Mouse (Mus musculus): ENCODE data around the gene Zfp385b. TPM values are rescaled to one million over a fixed set of nuclear protein-coding genes. Genes with fewer than 3 reads are reported as not detected.

Gene Zfp385b
- polyA plus RNA-seq, 1 experiment from 2014 or later: 4.7 TPM

DNA sequence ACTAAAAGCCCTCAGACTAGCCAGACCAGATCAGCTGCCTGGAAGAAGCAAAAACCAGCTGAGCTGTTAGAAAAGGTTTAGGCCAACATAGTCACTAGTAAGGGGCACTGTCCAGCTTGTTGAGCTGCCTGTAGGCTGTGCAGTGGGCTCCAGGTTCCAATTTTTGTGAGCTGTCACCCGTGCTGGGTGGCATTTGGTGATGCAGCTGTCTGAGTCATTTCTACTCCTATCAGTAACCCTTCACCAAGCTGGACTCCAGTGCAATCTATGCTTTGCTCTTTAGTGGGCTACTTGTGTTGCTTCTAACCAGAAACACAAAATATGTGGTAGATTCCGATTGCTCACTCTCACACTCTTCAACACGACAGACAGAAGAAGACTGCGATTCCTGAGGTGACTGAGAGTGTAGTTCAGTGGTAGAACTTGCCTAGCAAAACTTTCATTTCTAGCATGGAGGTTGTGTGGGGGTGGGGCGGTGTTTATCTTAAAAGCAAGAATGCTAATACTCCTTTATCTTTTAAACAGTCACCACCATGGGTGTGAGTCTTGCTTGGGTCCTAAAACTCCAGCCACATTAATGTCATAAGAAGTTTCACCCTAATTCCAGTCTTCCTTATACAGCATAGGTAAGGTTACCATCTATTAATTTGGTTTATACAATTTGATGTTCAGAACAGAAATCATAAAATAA is 147.1 kb downstream of the Zfp385b start:
- Histone ChIP-seq H3K27ac (ENCODE audit: low read depth, low read length) (no peak overlapping the region), H3K9ac (ENCODE audit: low read length) (no peak overlapping the region), H3K4me3 (ENCODE audit: low read depth, low read length) (no peak overlapping the region), H3K4me2 (ENCODE audit: low read length) (no peak overlapping the region), H3K9me3 (replicated peaks; ENCODE audit: control insufficient read depth, low read length) (no peaks in the 10 kb centered on the region), H3K27me3 (replicated peaks; ENCODE audit: control insufficient read depth, insufficient read depth, low read length) (no peaks in the 10 kb centered on the region), H3K36me3 (ENCODE audit: control insufficient read depth, insufficient read depth, low read length) (no peaks in the 10 kb centered on the region), H3K4me1 (ENCODE audit: control insufficient read depth, insufficient read depth, low read length) (no peaks in the 10 kb centered on the region)
- DNase-seq (ENCODE audit: low spot score) (no peak), ATAC-seq (no peak)
- 94% methylated on average over 5 of the region's 5 CpGs for WGBS

DNA sequence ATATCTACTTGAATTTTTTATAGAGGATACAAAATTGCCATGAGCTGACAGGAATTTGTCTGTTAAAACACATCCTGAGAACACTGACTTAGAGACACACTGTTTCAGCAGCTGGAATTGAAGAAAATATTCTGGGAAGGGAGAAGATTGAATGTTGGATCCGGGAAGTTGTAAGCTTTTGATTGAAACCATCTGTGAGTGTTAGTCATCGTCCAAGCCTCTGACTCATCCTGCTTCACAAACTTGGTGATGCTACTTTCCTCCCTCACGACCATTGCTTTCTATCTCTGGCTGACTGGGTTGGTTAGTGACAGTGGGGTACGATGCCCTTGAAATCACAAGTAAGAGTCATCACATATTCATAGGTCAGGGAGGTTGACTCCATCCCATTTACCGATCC is 157.3 kb downstream of the Zfp385b start:
- no peak overlapping the region for H3K4me2 ChIP-seq (ENCODE audit: low read length)
- no peak overlapping the region for H3K4me3 ChIP-seq (ENCODE audit: low read depth, low read length)
- ATAC-seq (no peak), DNase-seq (ENCODE audit: low spot score) (no peak)
- WGBS: 90% methylated on average over 5 of the region's 5 CpGs
- no peaks in the 10 kb centered on the region for H3K9me3 ChIP-seq (replicated peaks; ENCODE audit: control insufficient read depth, low read length)
- H3K27ac ChIP-seq (ENCODE audit: low read depth, low read length): no peak overlapping the region
- H3K9ac ChIP-seq (ENCODE audit: low read length): no peak overlapping the region
- H3K4me1 ChIP-seq (ENCODE audit: control insufficient read depth, insufficient read depth, low read length): no peaks in the 10 kb centered on the region
- no peaks in the 10 kb centered on the region for H3K36me3 ChIP-seq (ENCODE audit: control insufficient read depth, insufficient read depth, low read length)
- no peaks in the 10 kb centered on the region for H3K27me3 ChIP-seq (replicated peaks; ENCODE audit: control insufficient read depth, insufficient read depth, low read length)

DNA sequence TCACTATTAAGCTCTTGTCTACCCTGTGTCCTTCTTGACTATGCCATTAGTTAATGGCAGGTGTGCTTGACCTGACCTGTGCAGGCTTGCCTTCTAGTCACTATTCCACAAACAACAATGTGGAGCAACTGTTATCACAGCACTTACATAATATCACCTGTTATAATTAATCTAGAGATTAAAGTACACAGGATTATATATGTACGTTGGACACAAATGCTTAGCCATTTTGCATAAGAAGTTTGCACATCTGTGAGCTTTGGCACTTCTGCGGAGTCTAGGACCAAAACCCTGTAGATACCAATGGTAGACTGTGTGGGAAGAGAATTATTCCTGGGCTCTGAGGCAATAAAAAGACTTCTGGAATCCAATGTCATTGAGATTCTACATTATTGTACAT is 165.8 kb downstream of the Zfp385b start:
- no peak for DNase-seq (ENCODE audit: low spot score)
- Histone ChIP-seq H3K4me3 (ENCODE audit: low read depth, low read length) (no peak overlapping the region), H3K4me2 (ENCODE audit: low read length) (no peak overlapping the region), H3K27me3 (replicated peaks; ENCODE audit: control insufficient read depth, insufficient read depth, low read length) (no peaks in the 10 kb centered on the region), H3K36me3 (ENCODE audit: control insufficient read depth, insufficient read depth, low read length) (no peaks in the 10 kb centered on the region), H3K9me3 (replicated peaks; ENCODE audit: control insufficient read depth, low read length) (no peaks in the 10 kb centered on the region), H3K27ac (ENCODE audit: low read depth, low read length) (no peak overlapping the region), H3K4me1 (ENCODE audit: control insufficient read depth, insufficient read depth, low read length) (no peaks in the 10 kb centered on the region), H3K9ac (ENCODE audit: low read length) (no peak overlapping the region)
- WGBS: 94% methylated on average over 2 of the region's 2 CpGs
- ATAC-seq: no peak

GRCm38 (mm10) chr2:77641521-77642170 is 177.8 kb downstream of the Zfp385b start:
- DNase-seq (ENCODE audit: low spot score) (no peak), ATAC-seq (no peak)
- no peaks in the 10 kb centered on the region for H3K36me3 ChIP-seq (ENCODE audit: control insufficient read depth, insufficient read depth, low read length)
- H3K4me3 ChIP-seq (ENCODE audit: low read depth, low read length): no peak overlapping the region
- H3K27ac ChIP-seq (ENCODE audit: low read depth, low read length): no peak overlapping the region
- no peaks in the 10 kb centered on the region for H3K9me3 ChIP-seq (replicated peaks; ENCODE audit: control insufficient read depth, low read length)
- no peak overlapping the region for H3K9ac ChIP-seq (ENCODE audit: low read length)
- H3K27me3 ChIP-seq (replicated peaks; ENCODE audit: control insufficient read depth, insufficient read depth, low read length): no peaks in the 10 kb centered on the region
- H3K4me1 ChIP-seq (ENCODE audit: control insufficient read depth, insufficient read depth, low read length): no peaks in the 10 kb centered on the region
- H3K4me2 ChIP-seq (ENCODE audit: low read length): no peak overlapping the region
- 92% methylated on average over 8 of the region's 8 CpGs for WGBS

DNA sequence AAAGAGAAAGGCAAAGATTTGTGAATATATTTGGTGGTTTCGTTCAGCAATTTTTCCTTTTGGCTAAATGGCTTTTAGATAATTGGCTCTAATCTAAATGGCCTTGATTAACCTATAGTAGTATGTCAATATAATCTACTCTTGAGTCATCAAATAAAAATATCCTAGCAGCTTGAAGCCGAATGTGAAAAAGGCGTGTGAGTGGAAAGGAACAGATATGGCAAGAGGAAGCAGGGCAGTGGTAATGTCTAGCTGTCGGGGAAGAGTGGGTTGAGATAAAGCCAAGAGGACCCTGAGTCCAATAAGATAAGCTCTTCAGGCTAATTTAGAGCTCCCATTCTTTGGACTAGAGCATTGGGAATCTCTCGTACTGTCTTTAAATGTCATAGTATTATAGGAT is 179.4 kb downstream of the Zfp385b start:
- WGBS: 91% methylated on average over 5 of the region's 5 CpGs
- no peak overlapping the region for H3K27ac ChIP-seq (ENCODE audit: low read depth, low read length)
- no peaks in the 10 kb centered on the region for H3K36me3 ChIP-seq (ENCODE audit: control insufficient read depth, insufficient read depth, low read length)
- no peak overlapping the region for H3K4me2 ChIP-seq (ENCODE audit: low read length)
- DNase-seq (ENCODE audit: low spot score) (no peak), ATAC-seq (no peak)
- no peak overlapping the region for H3K9ac ChIP-seq (ENCODE audit: low read length)
- no peaks in the 10 kb centered on the region for H3K9me3 ChIP-seq (replicated peaks; ENCODE audit: control insufficient read depth, low read length)
- H3K4me1 ChIP-seq (ENCODE audit: control insufficient read depth, insufficient read depth, low read length): no peaks in the 10 kb centered on the region
- H3K4me3 ChIP-seq (ENCODE audit: low read depth, low read length): no peak overlapping the region
- no peaks in the 10 kb centered on the region for H3K27me3 ChIP-seq (replicated peaks; ENCODE audit: control insufficient read depth, insufficient read depth, low read length)

DNA sequence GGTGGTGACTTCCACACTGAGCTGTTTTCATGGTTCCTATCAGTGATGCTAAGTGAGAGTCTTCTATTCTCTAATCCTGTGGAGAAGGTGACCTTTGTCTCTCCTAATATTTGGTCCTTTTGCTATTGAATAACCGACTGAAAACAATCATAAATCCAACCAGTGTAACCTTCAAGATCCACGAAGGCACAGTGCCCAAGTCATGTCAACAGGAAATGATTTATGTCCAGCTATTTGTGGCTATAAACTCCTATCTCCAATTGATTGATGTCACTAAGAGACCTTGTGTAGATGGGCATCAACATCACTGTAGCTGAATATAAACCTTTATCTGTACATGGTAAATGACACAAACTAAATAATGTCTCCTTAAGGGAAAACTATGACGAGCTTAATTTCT is 187.8 kb downstream of the Zfp385b start:
- no peak for ATAC-seq

DNA sequence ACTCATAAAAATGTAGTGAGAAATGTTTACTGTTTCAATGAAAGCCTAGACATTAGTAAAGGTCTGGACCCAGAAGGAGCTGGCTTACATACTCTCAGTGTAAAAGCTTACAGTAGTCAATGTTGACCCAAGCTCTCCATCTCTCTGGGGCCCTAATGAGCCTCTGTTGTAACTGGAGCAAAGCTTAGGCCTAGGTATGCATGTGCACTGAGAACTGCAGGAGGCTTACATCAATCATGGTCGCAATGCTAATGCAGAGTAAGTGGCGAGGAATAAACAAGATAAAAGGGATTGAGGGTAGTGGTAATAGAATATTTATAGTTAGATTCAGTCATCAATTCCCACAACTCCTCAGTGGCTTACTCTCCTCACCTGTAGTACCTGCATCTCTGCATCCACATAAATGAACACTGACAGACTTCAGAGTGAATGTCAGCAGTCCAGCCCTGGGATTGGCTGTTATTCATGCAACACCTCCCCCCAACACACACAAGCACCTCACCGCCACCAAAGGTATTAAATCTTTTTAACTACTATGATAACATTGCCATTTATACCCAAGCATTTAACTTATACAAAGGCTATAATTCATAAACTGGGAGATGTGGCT is 191.7 kb downstream of the Zfp385b start:
- Histone ChIP-seq H3K4me2 (ENCODE audit: low read length) (no peak overlapping the region), H3K36me3 (ENCODE audit: control insufficient read depth, insufficient read depth, low read length) (no peaks in the 10 kb centered on the region), H3K27me3 (replicated peaks; ENCODE audit: control insufficient read depth, insufficient read depth, low read length) (no peaks in the 10 kb centered on the region), H3K27ac (ENCODE audit: low read depth, low read length) (no peak overlapping the region), H3K9ac (ENCODE audit: low read length) (no peak overlapping the region), H3K4me3 (ENCODE audit: low read depth, low read length) (no peak overlapping the region), H3K9me3 (replicated peaks; ENCODE audit: control insufficient read depth, low read length) (no peaks in the 10 kb centered on the region), H3K4me1 (ENCODE audit: control insufficient read depth, insufficient read depth, low read length) (no peaks in the 10 kb centered on the region)
- ATAC-seq (no peak), DNase-seq (ENCODE audit: low spot score) (no peak)
- 74% methylated on average over 3 of the region's 3 CpGs for WGBS

More for the DNA sequence above, 187.8 kb downstream of the Zfp385b start:
- H3K4me2 ChIP-seq (ENCODE audit: low read length): no peak overlapping the region
- no peak overlapping the region for H3K9ac ChIP-seq (ENCODE audit: low read length)
- no peaks in the 10 kb centered on the region for H3K27me3 ChIP-seq (replicated peaks; ENCODE audit: control insufficient read depth, insufficient read depth, low read length)
- no peak overlapping the region for H3K27ac ChIP-seq (ENCODE audit: low read depth, low read length)
- DNase-seq (ENCODE audit: low spot score): no peak
- H3K9me3 ChIP-seq (replicated peaks; ENCODE audit: control insufficient read depth, low read length): no peaks in the 10 kb centered on the region
- WGBS: 86% methylated on average over 3 of the region's 3 CpGs
- no peak overlapping the region for H3K4me3 ChIP-seq (ENCODE audit: low read depth, low read length)
- H3K4me1 ChIP-seq (ENCODE audit: control insufficient read depth, insufficient read depth, low read length): no peaks in the 10 kb centered on the region
- no peaks in the 10 kb centered on the region for H3K36me3 ChIP-seq (ENCODE audit: control insufficient read depth, insufficient read depth, low read length)

DNA sequence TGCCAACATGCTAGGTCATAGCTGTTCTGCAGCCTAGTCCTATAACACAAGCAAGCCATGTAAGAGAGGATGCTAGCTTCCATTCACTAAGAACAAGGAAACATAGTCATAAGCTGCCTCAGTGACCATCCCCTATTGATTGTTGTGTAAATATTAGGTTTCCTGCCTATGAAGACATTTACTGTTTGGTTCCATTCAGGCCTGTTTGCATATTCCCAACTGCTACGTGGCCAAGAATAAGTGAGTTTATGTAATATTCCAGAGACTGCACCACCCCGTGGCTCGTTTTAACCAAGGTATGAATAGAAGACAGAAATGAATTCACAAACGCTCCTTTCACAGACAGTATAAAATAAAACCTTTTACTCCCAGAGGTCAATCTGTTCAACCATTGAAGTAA is 200.8 kb downstream of the Zfp385b start:
- 87% methylated on average over 4 of the region's 4 CpGs for WGBS
- Histone ChIP-seq H3K36me3 (ENCODE audit: control insufficient read depth, insufficient read depth, low read length) (no peaks in the 10 kb centered on the region), H3K4me2 (ENCODE audit: low read length) (no peak overlapping the region), H3K4me3 (ENCODE audit: low read depth, low read length) (no peak overlapping the region), H3K27ac (ENCODE audit: low read depth, low read length) (no peak overlapping the region), H3K27me3 (replicated peaks; ENCODE audit: control insufficient read depth, insufficient read depth, low read length) (no peaks in the 10 kb centered on the region), H3K4me1 (ENCODE audit: control insufficient read depth, insufficient read depth, low read length) (no peaks in the 10 kb centered on the region), H3K9ac (ENCODE audit: low read length) (no peak overlapping the region), H3K9me3 (replicated peaks; ENCODE audit: control insufficient read depth, low read length) (no peaks in the 10 kb centered on the region)
- ATAC-seq: no peak
- DNase-seq (ENCODE audit: low spot score): no peak

Data from forebrain, embryonic 14.5 days (tissue).